Mouse (Mus musculus) cortical plate, adult 2 months (tissue): Measurements from ENCODE around the gene Prrx2. TPM values are rescaled to one million over a fixed set of nuclear protein-coding genes. Genes with fewer than 3 reads are reported as not detected.

Experiments
- H3K27ac ChIP-seq: fragments of 200-500 bp; 2 replicates; pipeline ENCODE4 v1.5.1; 2012; ENCODE audit warnings: low read length, control low read depth, inconsistent platforms; ENCODE audit not compliant: insufficient read depth
- H3K4me1 ChIP-seq: fragments of 200-500 bp; 2 replicates; pipeline ENCODE4 v1.6.1; 2011; ENCODE audit warnings: low read length; ENCODE audit not compliant: control insufficient read depth, insufficient read depth
- H3K4me3 ChIP-seq: fragments of 200-500 bp; 2 replicates; pipeline ENCODE4 v1.5.1; 2011; ENCODE audit warnings: mild to moderate bottlenecking, low read length, control low read depth; ENCODE audit not compliant: insufficient read depth
- CTCF ChIP-seq: fragments of 200-500 bp; IDR thresholded peaks from 2 replicates; pipeline ENCODE4 v1.5.1; 2011; ENCODE audit warnings: mild to moderate bottlenecking, control low read depth, low read length; ENCODE audit not compliant: insufficient read depth; ENCODE audit errors: extremely low read depth
- POLR2A ChIP-seq: fragments of 200-500 bp; IDR thresholded peaks from 2 replicates; pipeline ENCODE4 v1.6.1; 2011; ENCODE audit warnings: mild to moderate bottlenecking, low read length, control low read depth; ENCODE audit not compliant: insufficient read depth; ENCODE audit errors: extremely low read depth
- polyA plus RNA-seq: library from polyadenylated mRNA; depleted of rRNA; stranded (reverse); fragments of >200 nt; gene quantifications from 2 replicates; pipeline ENCODE4 v1.2.3, GENCODE M21; 2012; rRNA removed

Gene Prrx2
- polyA plus RNA-seq, result 2.3 and 2.7 TPM in 2 replicates

- TF ChIP-seq CTCF, result no peak
- no peak for TF ChIP-seq POLR2A
- Histone ChIP-seq H3K4me3 (no peak within 1 kb of the TSS), H3K4me1 (no peaks in the 10 kb centered on the region; the same call in 1 of the 2 replicates), H3K27ac (no peak within 1 kb of the TSS)
Measured at GRCm38 (mm10) chr2:30834373-30835022, at the start of gene Prrx2. Gene Prrx2 (plus strand): TSS chr2:30834972.

- H3K4me1 ChIP-seq, result no peaks in the 10 kb centered on the region
- no peak for TF ChIP-seq CTCF
- no peak for TF ChIP-seq POLR2A
- H3K27ac ChIP-seq, result no peak overlapping the region
- no peak overlapping the region for H3K4me3 ChIP-seq
Measured at GRCm38 (mm10) chr2:30787466-30787865, 47.3 kb upstream of the Prrx2 start.

- TF ChIP-seq CTCF (no peak), POLR2A (no peak)
- Histone ChIP-seq H3K4me1 (no peaks in the 10 kb centered on the region), H3K4me3 (no peak overlapping the region), H3K27ac (no peak overlapping the region)
Measured at GRCm38 (mm10) chr2:30792061-30792460, 42.7 kb upstream of the Prrx2 start.

GRCm38 (mm10) chr2:30794179-30795108 lies 40.3 kb upstream of the Prrx2 start:
- Histone ChIP-seq H3K4me1 (no peaks in the 10 kb centered on the region; the same call in 1 of the 2 replicates), H3K27ac (peak overlapping the region; percentile 30; the same call in 1 of the 2 replicates), H3K4me3 (peak overlapping the region; percentile 37)
- TF ChIP-seq POLR2A, result no peak
- peak; percentile 89 for TF ChIP-seq CTCF

- H3K4me3 ChIP-seq, result no peak overlapping the region
- H3K27ac ChIP-seq, result no peak overlapping the region
- no peaks in the 10 kb centered on the region; the same call in 1 of the 2 replicates for H3K4me1 ChIP-seq
- TF ChIP-seq CTCF (no peak), POLR2A (no peak)
Measured at GRCm38 (mm10) chr2:30795271-30795888, 39.4 kb upstream of the Prrx2 start.

GRCm38 (mm10) chr2:30795889-30796275 lies 38.9 kb upstream of the Prrx2 start:
- Histone ChIP-seq H3K4me3 (no peak overlapping the region), H3K27ac (no peak overlapping the region), H3K4me1 (no peaks in the 10 kb centered on the region; the same call in 1 of the 2 replicates)
- TF ChIP-seq POLR2A (no peak), CTCF (no peak)

- TF ChIP-seq POLR2A, result peak; percentile 71
- TF ChIP-seq CTCF, result no peak
- Histone ChIP-seq H3K27ac (no peak overlapping the region), H3K4me3 (no peak overlapping the region), H3K4me1 (no peaks in the 10 kb centered on the region; the same call in 1 of the 2 replicates)
Measured at GRCm38 (mm10) chr2:30796382-30796781, 38.4 kb upstream of the Prrx2 start.

GRCm38 (mm10) chr2:30799456-30799855 lies 35.3 kb upstream of the Prrx2 start:
- no peak for TF ChIP-seq POLR2A
- no peak for TF ChIP-seq CTCF

GRCm38 (mm10) chr2:30800671-30801066 lies 34.1 kb upstream of the Prrx2 start:
- TF ChIP-seq CTCF (no peak), POLR2A (no peak)
- Histone ChIP-seq H3K4me1 (no peaks in the 10 kb centered on the region; the same call in 1 of the 2 replicates), H3K27ac (no peak overlapping the region), H3K4me3 (peak overlapping the region; percentile 45)

More at GRCm38 (mm10) chr2:30799456-30799855, 35.3 kb upstream of the Prrx2 start:
- Histone ChIP-seq H3K27ac (no peak overlapping the region), H3K4me1 (no peaks in the 10 kb centered on the region; the same call in 1 of the 2 replicates), H3K4me3 (no peak overlapping the region)
